Mouse (Mus musculus): ENCODE measurements at regions not wholly inside any gene's neighbourhood (a gene's known extent, or its start where the extent isn't known, plus 50 kb on each side); places are given as distances from the start of the nearest gene placed in this dataset.

DNA sequence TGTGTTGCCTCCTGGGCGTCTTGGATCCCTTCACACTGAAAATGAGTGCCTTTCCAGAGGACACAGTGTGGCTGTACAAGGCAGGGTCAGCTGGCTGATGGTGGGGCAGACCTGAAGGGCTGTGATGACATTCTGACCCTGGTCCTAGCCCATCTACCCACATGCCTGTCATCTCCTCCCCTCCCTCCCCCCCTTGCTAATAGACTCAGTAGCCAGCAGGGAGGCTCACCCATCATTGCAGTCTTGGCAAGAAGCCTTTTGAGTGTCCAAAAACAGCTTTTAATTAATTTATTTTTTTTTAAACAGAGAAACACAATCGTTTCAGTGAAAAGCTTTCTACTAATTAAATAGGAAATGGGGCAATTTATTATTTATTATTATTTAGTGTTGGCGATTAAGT lies 67.0 kb upstream of the Ssx2ip start:
- ATAC-seq (ENCODE audit: insufficient number of reproducible peaks, low FRiP score, low TSS enrichment), result no peak

- peak; percentile 61 for ATAC-seq (ENCODE audit: insufficient number of reproducible peaks, low FRiP score, low TSS enrichment)
Observed at GRCm38 (mm10) chr3:146337861-146338281, 66.6 kb upstream of the Ssx2ip start.

- ATAC-seq (ENCODE audit: insufficient number of reproducible peaks, low FRiP score, low TSS enrichment), result no peak
Observed at GRCm38 (mm10) chr3:146338445-146338844, 66.0 kb upstream of the Ssx2ip start.

DNA sequence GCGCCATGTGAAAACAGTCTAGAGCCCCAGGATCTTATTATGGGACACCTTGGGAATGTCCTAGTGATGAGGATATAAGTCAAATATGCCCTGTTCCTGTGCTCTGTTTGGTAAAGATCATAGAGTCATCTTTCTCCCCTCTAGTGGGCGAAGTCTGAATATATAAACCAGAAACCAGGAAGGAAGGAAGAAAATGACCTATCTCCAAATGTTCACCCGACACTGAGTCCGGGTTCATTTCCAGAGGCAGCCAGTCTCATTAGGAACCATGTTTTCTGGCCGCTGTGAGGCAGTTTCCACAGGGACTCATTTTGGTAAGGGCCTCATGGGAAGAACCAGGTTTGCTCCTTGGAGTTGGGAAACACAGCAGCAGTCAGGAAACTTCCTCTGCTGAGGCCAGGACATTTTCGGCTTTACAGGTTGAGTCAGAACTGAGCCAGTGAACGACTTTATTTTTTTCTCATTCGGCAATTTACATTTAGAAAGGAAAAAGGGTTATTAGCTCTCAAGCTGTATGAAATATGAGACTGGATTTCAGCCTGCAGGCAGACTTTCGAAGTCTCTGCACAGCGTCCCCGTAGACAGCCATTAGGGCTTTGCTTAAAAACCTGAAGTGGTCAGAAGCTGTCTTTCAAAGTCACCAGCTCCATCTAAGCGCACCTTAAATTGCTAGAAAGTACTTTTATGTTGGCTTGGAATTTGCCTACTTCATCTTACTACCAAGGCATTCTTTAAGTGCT lies 64.0 kb upstream of the Ssx2ip start:
- ATAC-seq (ENCODE audit: insufficient number of reproducible peaks, low FRiP score, low TSS enrichment), result no peak

DNA sequence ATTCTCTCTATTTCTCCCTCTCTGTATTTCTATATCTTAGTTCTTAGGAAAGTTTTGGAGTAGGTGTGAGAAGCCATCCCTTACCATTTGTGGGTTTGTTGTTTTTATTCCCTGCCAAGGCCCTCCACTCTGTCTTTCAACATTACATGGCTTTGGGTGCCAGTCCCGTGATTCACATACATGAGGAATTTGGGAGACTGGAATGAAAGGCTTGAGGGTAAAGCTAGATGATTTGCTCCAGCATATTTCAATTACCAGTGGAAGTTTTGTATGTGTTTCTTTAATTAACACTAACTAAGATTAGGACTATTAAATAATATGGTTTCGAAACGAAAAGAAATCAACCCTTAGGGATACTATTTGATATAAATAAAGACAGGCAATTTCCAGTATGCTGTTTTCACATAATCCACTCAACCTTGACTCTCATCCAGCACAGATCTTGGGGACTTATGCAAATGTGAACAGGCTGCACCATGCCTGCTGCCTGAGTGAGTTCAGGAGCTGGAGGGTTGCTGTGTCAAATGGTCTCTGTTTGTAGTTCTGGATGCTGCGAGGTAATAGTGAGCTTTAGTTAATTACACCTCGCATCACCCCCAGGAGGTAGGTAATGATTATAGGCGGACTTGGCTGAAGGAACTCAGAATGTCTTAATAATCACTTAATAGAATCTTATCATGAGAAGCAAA lies 62.6 kb upstream of the Ssx2ip start:
- ATAC-seq (ENCODE audit: insufficient number of reproducible peaks, low FRiP score, low TSS enrichment), result no peak

DNA sequence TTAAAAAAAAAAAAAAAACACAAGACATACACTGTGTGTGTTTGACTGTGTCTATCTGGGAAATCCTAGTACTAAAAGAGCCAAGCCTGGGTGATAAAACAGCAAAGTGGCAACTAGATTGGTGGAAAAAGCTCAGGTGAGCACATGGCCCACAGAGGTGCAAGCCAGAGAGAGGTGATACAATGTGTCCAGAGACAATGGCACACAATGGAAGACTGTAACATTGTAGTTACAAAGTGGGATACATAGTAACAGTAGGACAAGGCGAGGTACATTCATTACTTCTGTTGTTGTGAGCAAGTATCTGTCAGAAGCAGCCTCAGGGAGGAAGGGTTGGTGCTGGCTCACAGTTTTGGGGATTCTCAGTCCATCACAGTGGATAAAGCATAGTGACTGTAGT lies 61.7 kb upstream of the Ssx2ip start:
- ATAC-seq (ENCODE audit: insufficient number of reproducible peaks, low FRiP score, low TSS enrichment), result no peak

GRCm38 (mm10) chr3:146343649-146344401 lies 60.6 kb upstream of the Ssx2ip start:
- peak; percentile 34; the same call in 1 of the 2 replicates for ATAC-seq (ENCODE audit: insufficient number of reproducible peaks, low FRiP score, low TSS enrichment)

DNA sequence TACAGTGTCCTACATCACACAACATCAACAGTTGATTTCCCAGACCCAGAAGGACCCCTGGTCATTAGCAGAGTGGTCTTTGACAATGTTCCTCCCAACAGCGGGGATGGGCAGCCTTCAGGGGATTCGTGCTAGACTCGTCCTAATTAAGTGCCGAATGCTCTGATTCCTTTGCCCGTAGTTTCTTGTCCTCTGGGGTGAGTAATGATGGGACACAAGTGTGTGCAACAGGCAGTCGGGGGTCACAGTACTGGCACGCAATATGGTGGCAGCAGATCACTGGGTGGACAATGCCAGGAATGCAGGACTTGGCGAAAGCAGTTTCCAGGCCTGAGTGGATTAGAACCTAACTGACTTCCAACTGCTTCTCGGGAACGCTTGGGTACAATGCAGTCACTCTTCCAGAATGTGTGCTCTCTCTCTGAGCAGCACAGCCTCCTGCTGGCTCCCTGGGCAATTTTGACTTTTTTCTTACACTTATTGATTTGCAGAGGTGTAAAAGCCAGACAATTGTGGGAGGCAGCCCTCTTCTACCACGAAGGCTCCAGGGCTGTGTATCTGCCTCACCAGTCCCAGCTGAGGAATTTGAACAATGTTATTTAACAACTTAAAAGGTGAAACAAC lies 59.9 kb upstream of the Ssx2ip start:
- no peak for ATAC-seq (ENCODE audit: insufficient number of reproducible peaks, low FRiP score, low TSS enrichment)

DNA sequence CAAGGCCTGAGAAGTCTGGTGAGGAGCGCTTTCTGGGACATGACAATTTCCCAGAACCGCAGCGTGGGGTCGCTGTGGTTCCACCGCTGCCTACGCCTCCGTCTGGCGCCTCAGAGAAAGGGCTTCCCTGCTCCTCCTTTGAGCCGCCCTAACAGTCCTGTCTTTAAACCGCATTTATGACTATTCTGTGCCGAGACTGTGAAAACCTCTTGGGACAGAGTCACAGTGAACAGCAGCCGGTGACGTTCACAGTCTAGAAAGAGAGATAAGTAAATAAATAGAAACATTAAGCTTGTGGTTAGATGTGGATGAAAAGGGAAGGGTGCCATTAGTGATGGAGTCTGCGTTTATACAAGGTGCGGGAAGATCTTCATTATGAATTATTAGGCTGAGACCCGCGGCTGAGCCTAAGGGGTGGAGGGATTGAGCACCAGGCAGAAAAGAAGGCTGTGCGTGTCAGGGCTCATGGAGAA lies 59.1 kb upstream of the Ssx2ip start:
- ATAC-seq (ENCODE audit: insufficient number of reproducible peaks, low FRiP score, low TSS enrichment), result peak; percentile 80

GRCm38 (mm10) chr3:146345946-146346345 lies 58.5 kb upstream of the Ssx2ip start:
- ATAC-seq (ENCODE audit: insufficient number of reproducible peaks, low FRiP score, low TSS enrichment), result no peak

DNA sequence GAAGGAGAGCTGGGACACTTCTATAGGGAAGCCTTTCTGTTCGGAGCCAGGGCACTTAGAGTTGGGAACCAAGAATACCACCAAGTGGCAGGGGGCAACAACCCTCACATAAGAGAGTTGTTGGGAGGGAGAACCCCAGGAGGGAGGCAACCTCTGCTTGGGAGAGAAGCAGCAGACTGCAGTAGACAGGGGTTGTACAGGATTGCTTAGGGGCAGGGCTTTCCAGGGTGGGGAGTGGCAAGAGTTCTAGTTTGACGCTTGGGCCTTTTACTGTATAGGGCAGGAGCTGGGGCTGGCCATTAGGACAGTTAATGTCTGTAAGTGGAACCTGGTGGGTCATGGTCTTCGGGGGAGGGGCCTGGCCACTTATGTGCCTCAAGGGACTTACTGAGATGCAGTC lies 57.1 kb upstream of the Ssx2ip start:
- no peak for ATAC-seq (ENCODE audit: insufficient number of reproducible peaks, low FRiP score, low TSS enrichment)

GRCm38 (mm10) chr3:146348921-146349320 lies 55.5 kb upstream of the Ssx2ip start:
- no peak for ATAC-seq (ENCODE audit: insufficient number of reproducible peaks, low FRiP score, low TSS enrichment)

GRCm38 (mm10) chr3:146349393-146349792 lies 55.0 kb upstream of the Ssx2ip start:
- ATAC-seq (ENCODE audit: insufficient number of reproducible peaks, low FRiP score, low TSS enrichment), result no peak

DNA sequence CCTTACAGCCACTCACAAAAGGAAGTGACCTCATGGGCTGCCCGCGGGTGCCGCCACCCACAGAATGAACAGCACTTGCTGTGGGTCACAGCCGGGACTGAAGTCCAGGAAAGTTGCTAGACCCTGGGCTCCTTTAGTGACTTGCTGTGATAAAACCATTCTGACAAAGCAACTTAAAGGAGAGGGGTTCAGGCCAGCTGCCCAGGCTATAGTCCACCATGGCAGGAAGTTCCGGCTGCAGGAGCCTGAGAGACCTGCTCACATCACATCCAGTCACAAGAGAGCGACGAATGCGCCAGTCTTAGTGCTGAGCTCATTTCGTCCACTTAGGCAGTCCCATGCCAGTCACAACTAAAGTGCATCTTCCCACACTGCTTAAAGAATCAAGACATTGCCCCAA lies 54.3 kb upstream of the Ssx2ip start:
- ATAC-seq (ENCODE audit: insufficient number of reproducible peaks, low FRiP score, low TSS enrichment), result no peak

DNA sequence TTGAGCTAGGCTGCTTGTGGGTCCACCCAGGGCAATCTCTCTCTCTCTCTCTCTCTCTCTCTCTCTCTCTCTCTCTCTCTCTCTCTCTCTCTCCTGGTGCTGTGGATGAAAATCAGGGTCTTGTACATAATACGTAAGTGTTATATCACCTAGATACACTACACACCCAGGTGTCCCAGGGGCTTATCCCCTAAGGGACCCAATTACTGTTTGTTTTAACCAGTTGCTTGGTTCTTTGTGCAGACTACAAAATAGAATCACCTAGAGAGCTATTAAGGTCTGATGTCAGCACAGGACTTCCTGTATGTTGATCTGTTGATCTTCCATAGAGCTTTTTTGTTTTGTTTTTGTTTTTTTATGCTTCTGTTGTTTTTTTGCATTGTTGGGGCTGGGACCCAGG lies 53.0 kb upstream of the Ssx2ip start:
- ATAC-seq (ENCODE audit: insufficient number of reproducible peaks, low FRiP score, low TSS enrichment), result no peak

DNA sequence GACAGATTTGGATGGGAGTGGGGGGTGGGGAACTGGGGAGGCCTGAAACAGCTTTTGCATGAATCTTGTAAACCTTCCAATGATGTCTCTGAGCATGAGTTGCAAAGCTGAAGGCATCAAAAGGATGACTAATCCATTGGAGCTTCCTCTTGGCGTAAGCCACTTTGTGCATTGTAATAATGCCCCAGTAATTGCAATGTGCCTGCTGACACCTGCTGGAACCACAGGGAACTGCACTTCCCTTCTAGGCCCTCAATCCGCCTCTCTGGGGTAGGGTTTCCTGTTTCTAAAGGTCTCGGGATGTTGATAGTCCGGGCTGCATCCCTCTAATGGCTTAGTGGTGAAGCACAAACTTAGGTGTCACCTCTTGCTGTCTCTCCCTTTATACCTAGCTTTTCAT lies 52.3 kb upstream of the Ssx2ip start:
- ATAC-seq (ENCODE audit: insufficient number of reproducible peaks, low FRiP score, low TSS enrichment), result no peak

DNA sequence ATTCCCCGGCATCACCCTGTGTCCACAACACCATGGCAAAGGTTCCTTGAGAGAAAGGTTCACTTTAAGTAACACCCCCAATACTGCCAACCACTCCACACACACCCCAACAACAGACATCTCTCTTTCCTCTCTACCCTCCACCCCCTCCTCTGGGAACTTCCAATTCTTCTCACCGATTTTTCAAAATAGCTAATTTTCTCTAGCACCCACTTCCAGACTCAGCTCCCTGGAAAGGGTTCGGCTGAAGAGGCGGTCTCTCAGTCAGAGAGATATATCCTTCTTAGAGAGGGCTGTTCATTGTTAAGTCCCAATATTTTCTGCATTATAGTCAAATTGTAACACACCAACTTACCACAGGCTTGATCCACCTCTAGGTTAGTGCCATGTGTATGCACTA lies 50.5 kb upstream of the Ssx2ip start:
- ATAC-seq (ENCODE audit: insufficient number of reproducible peaks, low FRiP score, low TSS enrichment), result no peak
